Mouse (Mus musculus) myocyte (in vitro differentiated cells): ENCODE data around the gene Trappc3. TPM values are rescaled to one million over a fixed set of nuclear protein-coding genes. Genes with fewer than 3 reads are reported as not detected.
"Not testable (repeated sequence)": the region's sequence is repeated elsewhere in the genome, so short reads cannot be mapped to it uniquely, and the experiment has no call there.

ENCODE experiments used
- H3K27me3 ChIP-seq: one replicate; pipeline ENCODE4 v1.6.1; 2011; ENCODE audit not compliant: control insufficient read depth, insufficient read depth, insufficient read length
- H3K36me3 ChIP-seq: one replicate; pipeline ENCODE4 v1.6.1; 2011; ENCODE audit not compliant: control insufficient read depth, insufficient read depth
- H3K4me2 ChIP-seq: one replicate; pipeline ENCODE4 v1.6.1; 2011; ENCODE audit warnings: low read depth, control low read depth
- H3K4me3 ChIP-seq: one replicate; pipeline ENCODE4 v1.5.1; 2011; ENCODE audit warnings: mild to moderate bottlenecking, control low read depth, moderate library complexity
- H3K79me2 ChIP-seq: one replicate; pipeline ENCODE4 v1.6.1; 2011; ENCODE audit not compliant: control insufficient read depth, insufficient read depth
- H3ac ChIP-seq: one replicate; pipeline ENCODE4 v1.6.1; 2011; ENCODE audit not compliant: control insufficient read depth, insufficient read length
- CEBPB ChIP-seq: IDR thresholded peaks from 2 replicates; pipeline ENCODE4 v1.6.1; 2011; ENCODE audit warnings: mild to moderate bottlenecking, moderate library complexity; ENCODE audit not compliant: poor library complexity, insufficient read depth, severe bottlenecking
- E2F4 ChIP-seq: IDR thresholded peaks from one replicate; pipeline ENCODE4 v1.6.1; 2011; ENCODE audit warnings: mild to moderate bottlenecking, control low read depth, moderate library complexity; ENCODE audit not compliant: insufficient read depth
- MAX ChIP-seq: IDR thresholded peaks from one replicate; pipeline ENCODE4 v1.6.1; 2011; ENCODE audit warnings: low read depth, mild to moderate bottlenecking, control low read depth
- MYOD1 ChIP-seq, 3 experiments: IDR thresholded peaks; one replicate each; pipeline ENCODE4 v1.6.1; 2011; ENCODE audit warnings: control low read depth in 2 of 3, low read depth in 2 of 3, mild to moderate bottlenecking in 2 of 3, moderate library complexity in 1 of 3; ENCODE audit not compliant: insufficient read length in 2 of 3, control insufficient read depth in 1 of 3
- MYOG ChIP-seq, 3 experiments: IDR thresholded peaks; one replicate each; pipeline ENCODE4 v1.6.1; 2011; ENCODE audit warnings: control low read depth in 2 of 3, low read depth in 2 of 3, mild to moderate bottlenecking in 2 of 3; ENCODE audit not compliant: insufficient read length in 2 of 3, control insufficient read depth in 1 of 3, insufficient read depth in 1 of 3
- POLR2A ChIP-seq: IDR thresholded peaks from one replicate; pipeline ENCODE4 v1.6.1; 2011; ENCODE audit warnings: low read depth, mild to moderate bottlenecking, control low read depth, moderate library complexity; ENCODE audit not compliant: insufficient read length
- POLR2AphosphoS2 ChIP-seq: IDR thresholded peaks from one replicate; pipeline ENCODE4 v1.6.1; 2011; ENCODE audit warnings: low read depth, control low read depth; ENCODE audit not compliant: insufficient read length
- REST ChIP-seq: IDR thresholded peaks from one replicate; pipeline ENCODE4 v1.6.1; 2011; ENCODE audit warnings: mild to moderate bottlenecking, control low read depth, moderate library complexity; ENCODE audit not compliant: insufficient read depth, insufficient read length
- SRF ChIP-seq: IDR thresholded peaks from one replicate; pipeline ENCODE4 v1.6.1; 2011; ENCODE audit warnings: low read depth; ENCODE audit not compliant: control insufficient read depth, insufficient read length
- TCF12 ChIP-seq: IDR thresholded peaks from one replicate; pipeline ENCODE4 v1.6.1; 2011; ENCODE audit warnings: mild to moderate bottlenecking, control low read depth; ENCODE audit not compliant: poor library complexity, insufficient read depth, severe bottlenecking
- TCF3 ChIP-seq: IDR thresholded peaks from one replicate; pipeline ENCODE4 v1.6.1; 2011; ENCODE audit warnings: low read depth, control low read depth; ENCODE audit not compliant: insufficient read length
- USF1 ChIP-seq: IDR thresholded peaks from one replicate; pipeline ENCODE4 v1.6.1; 2011; ENCODE audit warnings: low read depth, mild to moderate bottlenecking, control low read depth, moderate library complexity
- polyA plus RNA-seq: library from polyadenylated mRNA; unstranded; fragments of >200 nt; fragmentation: generic; extraction: Trizol; gene quantifications from one replicate; pipeline ENCODE4 v1.2.1, GENCODE M21; 2012; ENCODE audit warnings: missing spikeins

The Trappc3 gene
- 84.1 TPM for polyA plus RNA-seq

- Histone ChIP-seq H3K79me2 (peaks cover 41% of the 10 kb centered on the region), H3ac (peak within 1 kb of the TSS; percentile 52), H3K4me2 (peak within 1 kb of the TSS; percentile 99), H3K27me3 (no peaks in the 10 kb centered on the region), H3K4me3 (peak within 1 kb of the TSS; percentile 56), H3K36me3 (no peaks in the 10 kb centered on the region)
- TF ChIP-seq MYOD1 (IDR thresholded peaks at IDR 0.05; ENCODE audit: control insufficient read depth in 1 of 3, insufficient read length in 2 of 3, low read depth in 2 of 3) (no peak), E2F4 (no peak), REST (peak; percentile 10), POLR2A (peak; percentile 74), CEBPB (no peak), MAX (no peak), USF1 (no peak), MYOG (IDR thresholded peaks at IDR 0.05; ENCODE audit: control insufficient read depth in 1 of 3, insufficient read depth in 1 of 3, insufficient read length in 2 of 3, low read depth in 2 of 3) (no peak), SRF (peak; percentile 65), POLR2AphosphoS2 (peak; percentile 76), TCF12 (no peak), TCF3 (no peak)
Measured at GRCm38 (mm10) chr4:126262119-126262807, at the start of gene Trappc3. TSS of gene Trappc3 (plus strand) at chr4:126262325.

GRCm38 (mm10) chr4:126217771-126218170 is 44.4 kb upstream of the Trappc3 start:
- Histone ChIP-seq H3K36me3 (no peaks in the 10 kb centered on the region), H3K79me2 (no peaks in the 10 kb centered on the region), H3K27me3 (no peaks in the 10 kb centered on the region), H3K4me3 (no peak overlapping the region), H3K4me2 (peak overlapping the region; percentile 49), H3ac (no peak overlapping the region)
- TF ChIP-seq CEBPB (no peak), MYOG (IDR thresholded peaks at IDR 0.05; ENCODE audit: control insufficient read depth in 1 of 3, insufficient read depth in 1 of 3, insufficient read length in 2 of 3, low read depth in 2 of 3) (no peak), MYOD1 (IDR thresholded peaks at IDR 0.05; ENCODE audit: control insufficient read depth in 1 of 3, insufficient read length in 2 of 3, low read depth in 2 of 3) (no peak), USF1 (no peak), TCF12 (no peak), REST (no peak), POLR2AphosphoS2 (no peak), MAX (no peak), TCF3 (no peak), POLR2A (no peak), E2F4 (no peak), SRF (no peak)

- H3K27me3 ChIP-seq, H3ac ChIP-seq, H3K79me2 ChIP-seq, H3K4me2 ChIP-seq, H3K4me3 ChIP-seq, H3K36me3 ChIP-seq: not testable (repeated sequence)
Measured at GRCm38 (mm10) chr4:126219540-126219939, 42.6 kb upstream of the Trappc3 start.

GRCm38 (mm10) chr4:126220045-126220444 is 42.1 kb upstream of the Trappc3 start:
- H3ac ChIP-seq, result no peak overlapping the region
- TF ChIP-seq REST (no peak), TCF3 (no peak), E2F4 (no peak), POLR2A (no peak), CEBPB (no peak)
- no peaks in the 10 kb centered on the region for H3K27me3 ChIP-seq
- no peak overlapping the region for H3K4me3 ChIP-seq
- no peaks in the 10 kb centered on the region for H3K36me3 ChIP-seq
- H3K4me2 ChIP-seq, result no peak overlapping the region
- no peaks in the 10 kb centered on the region for H3K79me2 ChIP-seq

- H3K36me3 ChIP-seq, result no peaks in the 10 kb centered on the region
- H3K27me3 ChIP-seq, result no peaks in the 10 kb centered on the region
- no peaks in the 10 kb centered on the region for H3K79me2 ChIP-seq
- H3K4me2 ChIP-seq, result no peak overlapping the region
- TF ChIP-seq SRF (no peak), CEBPB (no peak), POLR2AphosphoS2 (no peak), MYOD1 (IDR thresholded peaks at IDR 0.05; ENCODE audit: control insufficient read depth in 1 of 3, insufficient read length in 2 of 3, low read depth in 2 of 3) (no peak), POLR2A (no peak), REST (no peak), TCF3 (no peak), MAX (no peak), TCF12 (no peak), E2F4 (no peak), MYOG (IDR thresholded peaks at IDR 0.05; ENCODE audit: control insufficient read depth in 1 of 3, insufficient read depth in 1 of 3, insufficient read length in 2 of 3, low read depth in 2 of 3) (no peak), USF1 (no peak)
- no peak overlapping the region for H3ac ChIP-seq
- no peak overlapping the region for H3K4me3 ChIP-seq
Measured at GRCm38 (mm10) chr4:126222631-126223030, 39.5 kb upstream of the Trappc3 start.
